Mouse (Mus musculus) kidney, embryonic 15.5 days (tissue): ENCODE measurements around the gene Golim4. TPM values are rescaled to one million over a fixed set of nuclear protein-coding genes. Genes with fewer than 3 reads are reported as not detected.
A peak's percentile ranks its signal among the peaks of the same experiment; 100 is the strongest.
"Not testable (repeated sequence)": the region's sequence is repeated elsewhere in the genome, so short reads cannot be mapped to it uniquely, and the experiment has no call there.

Source experiments
- ATAC-seq: fragments of 200-750 bp; cut with Nextera tagmentation; replicated peaks from 2 replicates; pipeline ENCODE4 v1.8.0; 2017; ENCODE audit warnings: moderate TSS enrichment; ENCODE audit not compliant: low FRiP score
- H3K27ac ChIP-seq: fragments of 300-500 bp; sonication (generic); 2 replicates; pipeline ENCODE4 v1.5.1; 2015; ENCODE audit warnings: mild to moderate bottlenecking, inconsistent platforms
- H3K27me3 ChIP-seq: fragments of 300-500 bp; sonication (generic); 2 replicates; pipeline ENCODE4 v1.6.1; 2015; ENCODE audit warnings: inconsistent platforms
- H3K36me3 ChIP-seq: fragments of 300-500 bp; sonication (generic); 2 replicates; pipeline ENCODE4 v1.6.1; 2015; ENCODE audit warnings: inconsistent platforms
- H3K4me1 ChIP-seq: fragments of 300-500 bp; sonication (generic); 2 replicates; pipeline ENCODE4 v1.6.1; 2015; ENCODE audit warnings: inconsistent platforms
- H3K4me2 ChIP-seq: fragments of 300-500 bp; sonication (generic); 2 replicates; pipeline ENCODE4 v1.6.1; 2015; ENCODE audit warnings: moderate library complexity, mild to moderate bottlenecking, inconsistent platforms
- H3K4me3 ChIP-seq: fragments of 300-500 bp; sonication (generic); replicated peaks from 2 replicates; pipeline ENCODE4 v1.5.1; 2015; ENCODE audit warnings: mild to moderate bottlenecking, inconsistent platforms
- H3K9ac ChIP-seq: fragments of 300-500 bp; sonication (generic); 2 replicates; pipeline ENCODE4 v1.6.1; 2015; ENCODE audit warnings: mild to moderate bottlenecking, inconsistent platforms
- H3K9me3 ChIP-seq: fragments of 300-500 bp; sonication (generic); replicated peaks from 2 replicates; pipeline ENCODE4 v1.6.1; 2016; ENCODE audit warnings: inconsistent platforms
- WGBS: fragments of 180-500 bp; shearing (Covaris S2); methylation state at CpG from one replicate; pipeline ENCODE4 v1.1.7; 2015; ENCODE audit warnings: mixed read lengths; 5-methylcytosine and 5-hydroxymethylcytosine counted together
- polyA plus RNA-seq: library from polyadenylated mRNA; unstranded; fragments of >200 nt; fragmentation: Nextera tagmentation; extraction: Ambion mirVana; gene quantifications from 2 replicates; pipeline ENCODE4 v1.2.1, GENCODE M21; 2015

Golim4 gene
- polyA plus RNA-seq: 60.0 and 65.7 TPM in 2 replicates

- H3K9me3 ChIP-seq: no peaks in the 10 kb centered on the region
- peak within 1 kb of the TSS; percentile 85 for H3K4me2 ChIP-seq
- peak within 1 kb of the TSS; percentile 95 for H3K27ac ChIP-seq
- H3K4me3 ChIP-seq: peak within 1 kb of the TSS; percentile 80
- WGBS: under 1% methylated on average over 52 of the region's 53 CpGs
- H3K27me3 ChIP-seq: no peaks in the 10 kb centered on the region
- peak within 1 kb of the TSS; percentile 65 for H3K9ac ChIP-seq
- H3K4me1 ChIP-seq: peaks cover 26% of the 10 kb centered on the region
- 0 out of 2 replicates have a peak, but pooled peaks cover 1% of the 10 kb centered on the region for H3K36me3 ChIP-seq
- ATAC-seq: peak; percentile 100
These were observed at the start of gene Golim4 for GRCm38 (mm10) chr3:75956551-75957302. Gene Golim4 (minus strand): TSS chr3:75956949.

- H3K4me3 ChIP-seq: no peak overlapping the region
- H3K27ac ChIP-seq: no peak overlapping the region
- 76% methylated on average over 5 of the region's 5 CpGs for WGBS
- H3K9me3 ChIP-seq: no peaks in the 10 kb centered on the region
- no peak for ATAC-seq
- H3K4me2 ChIP-seq: no peak overlapping the region
- no peaks in the 10 kb centered on the region for H3K36me3 ChIP-seq
- H3K4me1 ChIP-seq: no peaks in the 10 kb centered on the region
- H3K9ac ChIP-seq: no peak overlapping the region
- no peaks in the 10 kb centered on the region for H3K27me3 ChIP-seq
These were observed 48.9 kb upstream of the Golim4 start for GRCm38 (mm10) chr3:76005621-76006020.

- no peak for ATAC-seq
- Histone ChIP-seq H3K9ac (no peak overlapping the region), H3K36me3 (no peaks in the 10 kb centered on the region), H3K27ac (no peak overlapping the region), H3K4me2 (no peak overlapping the region), H3K4me3 (no peak overlapping the region), H3K4me1 (no peaks in the 10 kb centered on the region), H3K27me3 (no peaks in the 10 kb centered on the region), H3K9me3 (no peaks in the 10 kb centered on the region)
- WGBS: 46% methylated on average over 4 of the region's 4 CpGs
These were observed 44.4 kb upstream of the Golim4 start for GRCm38 (mm10) chr3:76001156-76001555.

DNA sequence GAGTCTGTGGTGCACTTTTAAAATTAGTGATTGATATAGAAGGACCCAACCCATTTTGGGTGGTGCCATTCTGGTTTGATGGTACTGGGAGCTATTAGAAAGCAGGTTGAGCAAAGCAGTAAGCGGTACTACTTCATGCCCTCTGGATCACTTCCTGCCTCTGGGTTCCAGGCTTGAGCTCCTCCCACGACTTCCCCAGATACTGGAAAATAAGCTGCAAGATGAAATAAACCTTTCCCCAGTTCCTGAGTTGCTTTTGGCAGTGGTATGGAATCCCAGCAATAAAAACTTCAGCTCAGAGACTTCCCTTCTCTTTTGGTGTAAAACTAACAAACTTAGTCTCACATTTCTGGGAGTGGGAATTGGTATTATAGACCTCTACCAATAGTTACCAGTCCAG lies 43.7 kb upstream of the Golim4 start:
- Histone ChIP-seq H3K9ac (no peak overlapping the region), H3K4me1 (no peaks in the 10 kb centered on the region), H3K9me3 (no peaks in the 10 kb centered on the region), H3K36me3 (no peaks in the 10 kb centered on the region), H3K4me3 (no peak overlapping the region), H3K4me2 (no peak overlapping the region), H3K27ac (no peak overlapping the region), H3K27me3 (no peaks in the 10 kb centered on the region)
- WGBS: 30% methylated on average over 2 of the region's 2 CpGs
- no peak for ATAC-seq

GRCm38 (mm10) chr3:75981031-75981750 lies 24.4 kb upstream of the Golim4 start:
- not testable (repeated sequence) for H3K9me3 ChIP-seq, H3K4me2 ChIP-seq, H3K4me1 ChIP-seq, H3K27ac ChIP-seq, H3K4me3 ChIP-seq, H3K27me3 ChIP-seq, H3K9ac ChIP-seq, ATAC-seq, H3K36me3 ChIP-seq
- WGBS: 83% methylated on average over 2 of the region's 2 CpGs

- 93% methylated on average over 2 of the region's 2 CpGs for WGBS
- ATAC-seq, H3K9me3 ChIP-seq, H3K4me1 ChIP-seq, H3K4me3 ChIP-seq, H3K27me3 ChIP-seq, H3K36me3 ChIP-seq, H3K27ac ChIP-seq, H3K4me2 ChIP-seq, H3K9ac ChIP-seq: not testable (repeated sequence)
These were observed 6.3 kb upstream of the Golim4 start for GRCm38 (mm10) chr3:75962784-75963772.

- peak overlapping the region; percentile 85 for H3K4me2 ChIP-seq
- H3K36me3 ChIP-seq: 0 out of 2 replicates have a peak, but pooled peaks cover 3% of the 10 kb centered on the region
- H3K9me3 ChIP-seq: no peaks in the 10 kb centered on the region
- ATAC-seq: peak; percentile 59
- H3K27ac ChIP-seq: peak overlapping the region; percentile 95
- peak overlapping the region; percentile 65 for H3K9ac ChIP-seq
- peak overlapping the region; percentile 80 for H3K4me3 ChIP-seq
- peaks cover 26% of the 10 kb centered on the region for H3K4me1 ChIP-seq
- 1% methylated on average over 47 of the region's 47 CpGs for WGBS
- no peaks in the 10 kb centered on the region for H3K27me3 ChIP-seq
These were observed 873 bp downstream of the Golim4 start for GRCm38 (mm10) chr3:75955661-75956491.

DNA sequence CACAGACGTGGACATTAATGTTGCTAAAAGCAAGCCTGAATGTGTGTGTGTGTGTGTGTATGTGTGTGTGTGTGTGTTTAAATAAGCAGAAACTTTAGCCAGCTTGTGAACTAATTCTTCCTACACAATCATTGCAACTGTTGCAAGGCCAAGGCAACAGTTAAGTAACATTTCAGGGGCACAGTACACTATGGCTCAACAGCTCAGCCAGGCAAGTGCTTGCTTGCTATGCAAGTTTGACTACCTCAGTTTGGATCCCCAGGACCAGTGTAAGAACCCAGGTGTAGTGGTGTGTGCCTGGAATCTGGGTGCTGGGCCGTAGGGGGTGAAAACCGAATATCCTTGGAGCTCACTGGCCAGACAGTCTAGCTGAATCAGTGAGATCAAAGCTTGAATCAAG lies 2.6 kb downstream of the Golim4 start:
- no peak for ATAC-seq
- Histone ChIP-seq H3K36me3 (0 out of 2 replicates have a peak, but pooled peaks cover 3% of the 10 kb centered on the region), H3K27me3 (no peaks in the 10 kb centered on the region), H3K4me2 (peak overlapping the region; percentile 85), H3K4me1 (peaks cover 26% of the 10 kb centered on the region), H3K9ac (no peak overlapping the region), H3K27ac (no peak overlapping the region), H3K9me3 (no peaks in the 10 kb centered on the region), H3K4me3 (peak overlapping the region; percentile 80)
- whole genome bisulfite sequencing: 46% methylated on average over 3 of the region's 3 CpGs

DNA sequence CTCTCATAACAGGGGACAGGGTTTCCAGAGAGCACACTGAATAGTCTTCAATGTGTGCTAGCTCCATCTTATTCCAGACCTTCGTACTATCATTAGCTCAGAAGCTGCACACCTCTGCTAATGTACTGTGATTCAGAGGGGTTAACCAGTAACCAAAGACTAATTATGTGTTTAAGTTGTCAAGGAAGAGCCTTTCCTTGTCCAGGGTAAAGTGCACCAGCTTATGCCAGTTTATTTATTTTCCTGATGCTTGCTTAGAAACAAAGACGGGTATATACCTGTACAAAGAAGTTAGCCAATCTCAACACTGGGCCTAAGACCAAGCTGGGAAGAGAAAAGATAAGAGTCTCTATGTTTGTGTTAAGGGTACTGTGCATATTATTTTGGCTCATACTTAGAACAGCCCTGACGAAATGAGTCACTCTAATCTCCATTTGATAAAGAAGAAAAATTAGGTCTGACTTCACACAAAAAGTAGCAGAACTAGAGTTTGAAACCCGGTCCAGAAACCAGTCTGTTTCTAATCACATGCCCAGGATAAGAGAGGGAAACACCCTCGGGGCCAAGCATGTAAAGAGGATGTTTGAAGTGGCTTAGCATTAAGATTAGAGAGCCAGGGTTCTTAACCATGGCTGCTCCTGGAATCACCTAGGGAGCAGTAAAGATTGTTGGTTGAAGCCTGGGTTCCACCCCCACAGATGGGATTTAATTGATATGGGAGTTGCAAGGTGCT lies 4.3 kb downstream of the Golim4 start:
- WGBS: 52% methylated on average over 5 of the region's 5 CpGs
- no peak overlapping the region for H3K4me2 ChIP-seq
- no peaks in the 10 kb centered on the region for H3K9me3 ChIP-seq
- ATAC-seq: no peak
- no peak overlapping the region for H3K9ac ChIP-seq
- no peaks in the 10 kb centered on the region for H3K27me3 ChIP-seq
- 0 out of 2 replicates have a peak, but pooled peaks cover 3% of the 10 kb centered on the region for H3K36me3 ChIP-seq
- H3K27ac ChIP-seq: no peak overlapping the region
- peaks cover 26% of the 10 kb centered on the region for H3K4me1 ChIP-seq
- H3K4me3 ChIP-seq: no peak overlapping the region

DNA sequence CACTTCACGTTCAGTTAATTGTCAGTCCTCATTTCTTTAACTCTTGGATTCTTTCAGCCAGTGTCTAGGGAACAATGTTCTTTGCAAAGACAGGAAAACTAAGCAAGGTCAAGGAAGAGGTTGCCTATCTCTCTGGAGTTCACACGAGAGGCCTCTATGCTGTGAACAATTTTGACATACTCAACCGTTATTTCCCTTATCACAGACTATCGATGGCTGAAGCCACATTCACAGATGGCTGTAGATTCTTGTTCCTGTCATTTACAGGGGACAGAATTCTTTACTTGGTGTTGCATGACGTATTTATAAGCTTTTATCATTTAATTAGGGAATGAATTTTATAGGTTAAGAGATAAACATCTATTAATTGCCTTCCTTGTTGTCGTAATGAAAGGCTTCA lies 5.9 kb downstream of the Golim4 start:
- H3K9ac ChIP-seq: no peak overlapping the region
- H3K4me3 ChIP-seq: no peak overlapping the region
- H3K27me3 ChIP-seq: no peaks in the 10 kb centered on the region
- no peak for ATAC-seq
- H3K27ac ChIP-seq: no peak overlapping the region
- 77% methylated on average over 6 of the region's 6 CpGs for WGBS
- H3K9me3 ChIP-seq: no peaks in the 10 kb centered on the region
- H3K4me2 ChIP-seq: no peak overlapping the region
- H3K4me1 ChIP-seq: peaks cover 26% of the 10 kb centered on the region
- H3K36me3 ChIP-seq: 0 out of 2 replicates have a peak, but pooled peaks cover 6% of the 10 kb centered on the region
